Mouse (Mus musculus) midbrain, embryonic 16.5 days (tissue): ENCODE measurements at regions not wholly inside any gene's neighbourhood (a gene's known extent, or its start where the extent isn't known, plus 50 kb on each side); places are given as distances from the start of the nearest gene placed in this dataset.

ENCODE experiments used
- ATAC-seq: fragments of 200-750 bp; cut with Nextera tagmentation; 2 replicates; pipeline ENCODE4 v1.8.0; 2017; ENCODE audit warnings: moderate TSS enrichment
- H3K27ac ChIP-seq: fragments of 300-500 bp; sonication (generic); 2 replicates; pipeline ENCODE4 v1.5.1; 2014; ENCODE audit warnings: mild to moderate bottlenecking, low read length, mixed read lengths
- H3K27me3 ChIP-seq: fragments of 300-500 bp; sonication (generic); 2 replicates; pipeline ENCODE4 v1.6.1; 2014; ENCODE audit warnings: low read depth, low read length, mixed read lengths; ENCODE audit not compliant: control insufficient read depth, insufficient read depth
- H3K36me3 ChIP-seq: fragments of 300-500 bp; sonication (generic); 2 replicates; pipeline ENCODE4 v1.6.1; 2014; ENCODE audit warnings: mild to moderate bottlenecking, low read length, moderate library complexity, mixed read lengths; ENCODE audit not compliant: control insufficient read depth, insufficient read depth
- H3K4me1 ChIP-seq: fragments of 300-500 bp; sonication (generic); 2 replicates; pipeline ENCODE4 v1.6.1; 2014; ENCODE audit warnings: mild to moderate bottlenecking, low read length, mixed read lengths; ENCODE audit not compliant: control insufficient read depth, insufficient read depth
- H3K4me2 ChIP-seq: fragments of 300-500 bp; sonication (generic); 2 replicates; pipeline ENCODE4 v1.6.1; 2014; ENCODE audit warnings: mild to moderate bottlenecking, low read length, mixed read lengths
- H3K4me3 ChIP-seq: fragments of 300-500 bp; sonication (generic); 2 replicates; pipeline ENCODE4 v1.5.1; 2014; ENCODE audit warnings: low read depth, mild to moderate bottlenecking, low read length, moderate library complexity, mixed read lengths
- H3K9ac ChIP-seq: fragments of 300-500 bp; sonication (generic); 2 replicates; pipeline ENCODE4 v1.6.1; 2014; ENCODE audit warnings: low read depth, low read length, mixed read lengths
- H3K9me3 ChIP-seq: fragments of 300-500 bp; sonication (generic); replicated peaks from 2 replicates; pipeline ENCODE4 v1.6.1; 2014; ENCODE audit warnings: mild to moderate bottlenecking, low read length, mixed read lengths; ENCODE audit not compliant: control insufficient read depth, poor library complexity, severe bottlenecking
- WGBS: fragments of 180-500 bp; shearing (Covaris S2); extraction: QIAGEN DNeasy Blood & Tissue Kit; methylation state at CpG from one replicate; pipeline ENCODE4 v1.1.7; 2014; 5-methylcytosine and 5-hydroxymethylcytosine counted together

DNA sequence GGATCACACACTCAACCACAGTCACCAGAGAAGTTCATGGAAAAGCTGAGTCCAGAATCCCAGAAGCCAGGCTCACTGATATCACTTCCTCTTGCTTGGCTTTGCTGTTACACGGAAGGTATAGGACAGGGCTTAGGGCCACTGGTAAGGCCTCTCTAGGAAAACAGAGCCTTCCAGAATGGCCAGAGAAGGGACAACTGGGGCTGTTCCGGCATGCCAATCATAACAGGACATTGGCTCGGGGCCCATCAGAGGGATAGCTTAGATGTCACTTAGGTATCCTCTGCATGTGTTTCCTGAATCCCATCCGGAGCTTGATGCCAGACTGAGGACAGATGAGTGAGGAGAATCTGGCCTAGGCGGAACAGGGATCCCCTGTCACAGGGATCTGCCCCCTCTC lies 63.7 kb downstream of the Efnb1 start:
- Histone ChIP-seq H3K27me3 (peaks cover 3% of the 10 kb centered on the region), H3K9me3 (no peaks in the 10 kb centered on the region), H3K9ac (0 out of 2 replicates have a peak overlapping the region, but pooled peaks have one; percentile 20), H3K4me3 (no peak overlapping the region), H3K4me2 (no peak overlapping the region), H3K27ac (peak overlapping the region; percentile 76), H3K4me1 (no peaks in the 10 kb centered on the region; the same call in none of the 2 replicates), H3K36me3 (no peaks in the 10 kb centered on the region)
- 0 out of 2 replicates have a peak, but pooled peaks have one; percentile 14 for ATAC-seq
- WGBS = 65% methylated on average over 5 of the region's 5 CpGs

DNA sequence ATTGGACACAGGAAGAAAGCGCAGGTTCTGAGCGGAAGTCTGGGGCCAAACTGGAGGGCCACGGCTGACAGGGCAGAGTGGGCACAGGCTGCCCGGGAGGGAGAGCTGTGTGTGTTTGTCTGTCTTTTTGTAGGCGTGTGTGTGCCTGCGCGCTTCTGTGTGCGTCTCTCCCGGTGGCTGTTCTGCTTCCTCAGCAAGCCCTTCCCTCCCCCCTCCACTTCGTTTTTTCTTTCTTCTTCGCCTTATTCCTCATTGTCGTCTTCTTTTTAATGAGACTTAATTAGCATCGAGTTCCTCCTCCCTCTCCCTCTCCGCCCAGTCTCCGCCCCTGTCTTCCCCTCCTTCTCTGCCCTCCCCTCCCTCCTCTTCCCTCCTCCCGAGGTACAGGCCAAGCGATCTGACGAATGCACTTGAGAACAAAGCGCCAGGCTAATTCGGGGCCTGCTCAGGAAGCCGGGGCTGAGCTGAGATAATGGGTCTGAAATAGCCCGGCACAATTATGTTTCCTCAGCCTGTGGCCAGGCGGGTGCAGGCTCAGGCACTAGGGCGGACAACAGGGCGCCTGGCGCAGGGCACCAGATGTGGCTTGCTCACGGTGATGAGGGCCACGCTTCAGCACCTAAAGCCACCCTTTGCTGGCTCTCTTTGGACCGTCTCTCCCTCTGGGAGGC lies 63.2 kb downstream of the Efnb1 start:
- WGBS = 19% methylated on average over 29 of the region's 29 CpGs
- H3K36me3 ChIP-seq = no peaks in the 10 kb centered on the region
- 0 out of 2 replicates have a peak overlapping the region, but pooled peaks have one; percentile 19 for H3K4me3 ChIP-seq
- peaks cover 3% of the 10 kb centered on the region for H3K27me3 ChIP-seq
- ATAC-seq = peak; percentile 86
- peak overlapping the region; percentile 46; the same call in 1 of the 2 replicates for H3K9ac ChIP-seq
- H3K4me1 ChIP-seq = no peaks in the 10 kb centered on the region; the same call in none of the 2 replicates
- H3K9me3 ChIP-seq = no peaks in the 10 kb centered on the region
- peak overlapping the region; percentile 45 for H3K4me2 ChIP-seq
- H3K27ac ChIP-seq = peak overlapping the region; percentile 76
